Mouse (Mus musculus): Measurements from ENCODE around the gene Psmb9.

GRCm38 (mm10) chr17:34141448-34141847 lies 46.1 kb downstream of the Psmb9 start:
- TF ChIP-seq CTCF (IDR thresholded peaks at IDR 0.05; ENCODE audit: extremely low read depth, insufficient read depth, low read length) (no peak), POLR2A (IDR thresholded peaks at IDR 0.05; ENCODE audit: extremely low read depth, insufficient read depth, low read length) (no peak)

Data from cortical plate, adult 2 months (tissue).